Mouse (Mus musculus) c-Kit-positive CD71-negative TER-119-negative erythroid progenitor cells, embryonic 14.5 days (primary cell): ENCODE results near the gene Ccpg1os.

Source experiments
- DNase-seq: peaks from one replicate; pipeline ENCODE4 v3.0.0-alpha.2; 2013; ENCODE audit warnings: low read depth

Gene Ccpg1os

GRCm38 (mm10) chr9:72983066-72983465 lies 2.1 kb downstream of the Ccpg1os start:
- DNase-seq = no peak

- DNase-seq = no peak
Measured at GRCm38 (mm10) chr9:72975242-72975641, 9.9 kb downstream of the Ccpg1os start.

GRCm38 (mm10) chr9:72974734-72975133 lies 10.4 kb downstream of the Ccpg1os start:
- DNase-seq = no peak

- DNase-seq = no peak
Measured at GRCm38 (mm10) chr9:72972984-72973383, 12.2 kb downstream of the Ccpg1os start.

- no peak for DNase-seq
Measured at GRCm38 (mm10) chr9:72972435-72972834, 12.7 kb downstream of the Ccpg1os start.

- no peak for DNase-seq
Measured at GRCm38 (mm10) chr9:72969874-72970273, 15.3 kb downstream of the Ccpg1os start.

GRCm38 (mm10) chr9:72968349-72969061 lies 16.7 kb downstream of the Ccpg1os start:
- DNase-seq = peak; percentile 62

- DNase-seq = no peak
Measured at GRCm38 (mm10) chr9:72961959-72962358, 23.2 kb downstream of the Ccpg1os start.

- no peak for DNase-seq
Measured at GRCm38 (mm10) chr9:72961346-72961745, 23.8 kb downstream of the Ccpg1os start.

- DNase-seq = peak; percentile 68
Measured at GRCm38 (mm10) chr9:72958521-72959450, 26.4 kb downstream of the Ccpg1os start, which contains the start of the genes Dyx1c1 and Gm44503. Gene Dyx1c1 (plus strand): TSS chr9:72958785. Gene Gm44503 (plus strand): TSS chr9:72958852.

GRCm38 (mm10) chr9:72955546-72955945 lies 29.6 kb downstream of the Ccpg1os start:
- no peak for DNase-seq

- no peak for DNase-seq
Measured at GRCm38 (mm10) chr9:72954746-72955145, 30.4 kb downstream of the Ccpg1os start.

GRCm38 (mm10) chr9:72949572-72949971 lies 35.6 kb downstream of the Ccpg1os start:
- DNase-seq = no peak

- DNase-seq = no peak
Measured at GRCm38 (mm10) chr9:72947010-72947409, 38.2 kb downstream of the Ccpg1os start.

GRCm38 (mm10) chr9:72944286-72944685 lies 40.9 kb downstream of the Ccpg1os start:
- no peak for DNase-seq

GRCm38 (mm10) chr9:72943424-72943823 lies 41.8 kb downstream of the Ccpg1os start:
- DNase-seq = no peak

- no peak for DNase-seq
Measured at GRCm38 (mm10) chr9:72936301-72936700, 48.9 kb downstream of the Ccpg1os start.

GRCm38 (mm10) chr9:72935309-72935708 lies 49.9 kb downstream of the Ccpg1os start:
- no peak for DNase-seq

GRCm38 (mm10) chr9:72931166-72931790 lies 53.9 kb downstream of the Ccpg1os start:
- no peak for DNase-seq
